Mouse (Mus musculus) erythroblast, embryonic 14.5 days (primary cell): Measurements from ENCODE around the gene Usmg5.

Experiments used
- GATA1 ChIP-seq: IDR thresholded peaks from 2 replicates; pipeline ENCODE4 v1.6.1; 2012; ENCODE audit warnings: low read length, inconsistent platforms, mixed read lengths
- TAL1 ChIP-seq: IDR thresholded peaks from 3 replicates; pipeline ENCODE4 v1.6.1; 2012; ENCODE audit warnings: low read length, inconsistent platforms, mixed read lengths

GRCm38 (mm10) chr19:47043608-47044007 is 46.8 kb downstream of the Usmg5 start:
- TF ChIP-seq GATA1 (no peak), TAL1 (no peak)
